Mouse (Mus musculus): ENCODE measurements around the gene Fis1. TPM values are rescaled to one million over a fixed set of nuclear protein-coding genes. Genes with fewer than 3 reads are reported as not detected.
A peak's percentile ranks its signal among the peaks of the same experiment; 100 is the strongest.

The Fis1 gene
- 203 and 217 TPM in 2 replicates for polyA plus RNA-seq (2012; rRNA removed)

- peak; percentile 91 for DNase-seq
- TF ChIP-seq CTCF (IDR thresholded peaks at IDR 0.05; ENCODE audit: insufficient read depth, low read length) (no peak), POLR2A (IDR thresholded peaks at IDR 0.05; ENCODE audit: borderline replicate concordance, extremely low read depth, low read depth, low read length) (peak; percentile 11; the same call in 1 of the 2 replicates)
- under 1% methylated on average over 23 of the region's 23 CpGs for WGBS
- peak within 1 kb of the TSS; percentile 87 for H3K4me3 ChIP-seq (replicated peaks; ENCODE audit: extremely low read depth, low read depth, low read length)
- H3K4me1 ChIP-seq (ENCODE audit: control insufficient read depth, insufficient read depth, low read length), result peaks cover 4% of the 10 kb centered on the region; the same call in 1 of the 2 replicates
These were observed at the start of gene Fis1 for GRCm38 (mm10) chr5:136953015-136953414. Gene Fis1 (plus strand): TSS chr5:136953275.

- no peak overlapping the region for H3K4me3 ChIP-seq (replicated peaks; ENCODE audit: extremely low read depth, low read depth, low read length)
- H3K4me1 ChIP-seq (ENCODE audit: control insufficient read depth, insufficient read depth, low read length), result no peaks in the 10 kb centered on the region; the same call in 1 of the 2 replicates
- no peak for DNase-seq
- 59% methylated on average over 3 of the region's 3 CpGs for WGBS
- TF ChIP-seq POLR2A (IDR thresholded peaks at IDR 0.05; ENCODE audit: borderline replicate concordance, extremely low read depth, low read depth, low read length) (no peak), CTCF (IDR thresholded peaks at IDR 0.05; ENCODE audit: insufficient read depth, low read length) (no peak)
These were observed 48.5 kb upstream of the Fis1 start for GRCm38 (mm10) chr5:136904621-136905020.

- no peak overlapping the region for H3K4me3 ChIP-seq (replicated peaks; ENCODE audit: extremely low read depth, low read depth, low read length)
- DNase-seq, result peak; percentile 31
- WGBS, result 52% methylated on average over 7 of the region's 7 CpGs
- TF ChIP-seq POLR2A (IDR thresholded peaks at IDR 0.05; ENCODE audit: borderline replicate concordance, extremely low read depth, low read depth, low read length) (no peak), CTCF (IDR thresholded peaks at IDR 0.05; ENCODE audit: insufficient read depth, low read length) (peak; percentile 35; the same call in 1 of the 2 replicates)
- H3K4me1 ChIP-seq (ENCODE audit: control insufficient read depth, insufficient read depth, low read length), result no peaks in the 10 kb centered on the region; the same call in 1 of the 2 replicates
These were observed 47.4 kb upstream of the Fis1 start for GRCm38 (mm10) chr5:136905630-136906029.

GRCm38 (mm10) chr5:136907587-136907986 is 45.5 kb upstream of the Fis1 start:
- 39% methylated on average over 9 of the region's 9 CpGs for WGBS

GRCm38 (mm10) chr5:136907991-136908857 is 44.9 kb upstream of the Fis1 start, which contains the start of gene Ift22:
Gene Ift22 (plus strand): TSS chr5:136908150.
- 7% methylated on average over 32 of the region's 32 CpGs for WGBS
- no peak for TF ChIP-seq CTCF (IDR thresholded peaks at IDR 0.05; ENCODE audit: insufficient read depth, low read length)
- no peak; the same call in 1 of the 2 replicates for TF ChIP-seq POLR2A (IDR thresholded peaks at IDR 0.05; ENCODE audit: borderline replicate concordance, extremely low read depth, low read depth, low read length)
- peak within 1 kb of the TSS; percentile 60 for H3K4me3 ChIP-seq (replicated peaks; ENCODE audit: extremely low read depth, low read depth, low read length)
- H3K4me1 ChIP-seq (ENCODE audit: control insufficient read depth, insufficient read depth, low read length), result no peaks in the 10 kb centered on the region; the same call in 1 of the 2 replicates
- peak; percentile 93 for DNase-seq

More at GRCm38 (mm10) chr5:136907587-136907986, 45.5 kb upstream of the Fis1 start:
- Histone ChIP-seq H3K4me3 (replicated peaks; ENCODE audit: extremely low read depth, low read depth, low read length) (no peak overlapping the region), H3K4me1 (ENCODE audit: control insufficient read depth, insufficient read depth, low read length) (no peaks in the 10 kb centered on the region; the same call in 1 of the 2 replicates)
- no peak for DNase-seq
- TF ChIP-seq CTCF (IDR thresholded peaks at IDR 0.05; ENCODE audit: insufficient read depth, low read length) (no peak), POLR2A (IDR thresholded peaks at IDR 0.05; ENCODE audit: borderline replicate concordance, extremely low read depth, low read depth, low read length) (no peak)

GRCm38 (mm10) chr5:136914183-136914582 is 38.9 kb upstream of the Fis1 start:
- WGBS, result 79% methylated on average over 3 of the region's 3 CpGs
- no peaks in the 10 kb centered on the region for H3K4me1 ChIP-seq (ENCODE audit: control insufficient read depth, insufficient read depth, low read length)
- DNase-seq, result no peak
- H3K4me3 ChIP-seq (replicated peaks; ENCODE audit: extremely low read depth, low read depth, low read length), result no peak overlapping the region
- TF ChIP-seq POLR2A (IDR thresholded peaks at IDR 0.05; ENCODE audit: borderline replicate concordance, extremely low read depth, low read depth, low read length) (no peak), CTCF (IDR thresholded peaks at IDR 0.05; ENCODE audit: insufficient read depth, low read length) (no peak)

GRCm38 (mm10) chr5:136917613-136918242 is 35.3 kb upstream of the Fis1 start:
- TF ChIP-seq CTCF (IDR thresholded peaks at IDR 0.05; ENCODE audit: insufficient read depth, low read length) (no peak), POLR2A (IDR thresholded peaks at IDR 0.05; ENCODE audit: borderline replicate concordance, extremely low read depth, low read depth, low read length) (no peak)
- DNase-seq, result no peak
- 95% methylated on average over 8 of the region's 8 CpGs for WGBS
- no peaks in the 10 kb centered on the region for H3K4me1 ChIP-seq (ENCODE audit: control insufficient read depth, insufficient read depth, low read length)
- H3K4me3 ChIP-seq (replicated peaks; ENCODE audit: extremely low read depth, low read depth, low read length), result no peak overlapping the region

- DNase-seq, result peak; percentile 80
- 2% methylated on average over 38 of the region's 38 CpGs for WGBS
- TF ChIP-seq POLR2A (IDR thresholded peaks at IDR 0.05; ENCODE audit: borderline replicate concordance, extremely low read depth, low read depth, low read length) (peak; percentile 40; the same call in 1 of the 2 replicates), CTCF (IDR thresholded peaks at IDR 0.05; ENCODE audit: insufficient read depth, low read length) (no peak)
- no peaks in the 10 kb centered on the region for H3K4me1 ChIP-seq (ENCODE audit: control insufficient read depth, insufficient read depth, low read length)
- H3K4me3 ChIP-seq (replicated peaks; ENCODE audit: extremely low read depth, low read depth, low read length), result peak overlapping the region; percentile 74
These were observed 34.2 kb upstream of the Fis1 start for GRCm38 (mm10) chr5:136918655-136919472.
